Mouse (Mus musculus): ENCODE measurements around the gene Kdm5a. TPM values are rescaled to one million over a fixed set of nuclear protein-coding genes. Genes with fewer than 3 reads are reported as not detected.

Gene Kdm5a
- total and polyA plus RNA-seq, 3 experiments: 32.3 to 137 (median 87.3) TPM

DNA sequence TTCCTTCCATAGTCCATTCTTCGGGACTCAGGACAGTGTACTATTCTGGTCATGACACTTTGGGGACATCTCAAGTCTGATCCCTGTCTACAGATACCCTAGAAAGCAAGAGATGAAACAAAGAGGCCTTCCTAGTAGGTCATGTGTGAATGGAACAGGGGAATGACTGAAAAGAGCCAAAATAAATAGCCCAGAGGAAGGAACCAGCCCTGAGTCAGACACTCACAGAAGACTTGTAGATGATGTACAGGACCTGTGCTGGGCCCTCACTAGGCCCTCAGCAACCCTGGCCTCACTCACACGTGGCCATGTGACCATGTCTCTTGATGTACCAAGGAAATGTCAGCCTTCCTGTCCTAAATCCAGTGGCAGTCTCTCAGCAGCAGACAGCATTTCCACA, 125.5 kb downstream of the Kdm5a start:
- no peak for DNase-seq (ENCODE audit: low spot score)

DNA sequence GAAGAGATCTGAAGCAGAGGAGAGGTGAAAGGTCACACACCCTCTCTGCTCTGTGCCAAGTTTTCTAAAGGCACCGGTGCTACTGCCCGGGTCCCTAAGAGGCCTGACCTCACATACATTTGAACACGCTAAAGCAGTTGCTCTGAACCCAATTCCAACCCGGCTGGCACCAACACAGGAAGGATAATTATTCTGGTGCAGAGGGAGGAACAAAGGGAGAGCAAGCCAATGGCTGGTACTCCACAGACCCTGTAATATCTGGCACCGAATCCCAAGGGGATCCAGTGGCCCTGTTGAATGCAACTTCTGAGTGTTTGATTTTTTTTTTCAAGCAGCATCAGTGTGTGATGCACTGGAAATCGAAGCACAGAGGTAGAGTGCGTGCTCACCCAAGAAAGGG, 127.1 kb downstream of the Kdm5a start:
- peaks cover 3% of the 10 kb centered on the region for H3K4me1 ChIP-seq (ENCODE audit: insufficient read depth, low read depth, low read length)
- no peak for DNase-seq (ENCODE audit: low spot score)

More for the DNA sequence above, 125.5 kb downstream of the Kdm5a start:
- Histone ChIP-seq H3K4me1 (ENCODE audit: insufficient read depth, low read depth, low read length) (peaks cover 11% of the 10 kb centered on the region), H3K27me3 (ENCODE audit: insufficient read depth, low read length) (peaks cover 33% of the 10 kb centered on the region), H3K36me3 (replicated peaks) (peaks cover 3% of the 10 kb centered on the region), H3K4me3 (ENCODE audit: low read depth, low read length) (no peak overlapping the region), H3K9me3 (replicated peaks) (peaks cover 17% of the 10 kb centered on the region)
- TF ChIP-seq POLR2AphosphoS5 (IDR thresholded peaks at IDR 0.05; ENCODE audit: insufficient replicate concordance, low read depth, low read length) (no peak), CTCF (IDR thresholded peaks at IDR 0.05; ENCODE audit: low read depth, low read length) (no peak), GATA2 (IDR thresholded peaks at IDR 0.05; ENCODE audit: borderline replicate concordance, low read depth, low read length) (no peak), TAL1 (conservative IDR thresholded peaks at IDR 0.05; ENCODE audit: low read depth, low read length) (no peak), GATA1 (IDR thresholded peaks at IDR 0.05; ENCODE audit: borderline replicate concordance, low read length) (no peak)
- no peak for ATAC-seq (ENCODE audit: extremely low read depth, insufficient number of reproducible peaks, low FRiP score, poor library complexity, severe bottlenecking)

DNA sequence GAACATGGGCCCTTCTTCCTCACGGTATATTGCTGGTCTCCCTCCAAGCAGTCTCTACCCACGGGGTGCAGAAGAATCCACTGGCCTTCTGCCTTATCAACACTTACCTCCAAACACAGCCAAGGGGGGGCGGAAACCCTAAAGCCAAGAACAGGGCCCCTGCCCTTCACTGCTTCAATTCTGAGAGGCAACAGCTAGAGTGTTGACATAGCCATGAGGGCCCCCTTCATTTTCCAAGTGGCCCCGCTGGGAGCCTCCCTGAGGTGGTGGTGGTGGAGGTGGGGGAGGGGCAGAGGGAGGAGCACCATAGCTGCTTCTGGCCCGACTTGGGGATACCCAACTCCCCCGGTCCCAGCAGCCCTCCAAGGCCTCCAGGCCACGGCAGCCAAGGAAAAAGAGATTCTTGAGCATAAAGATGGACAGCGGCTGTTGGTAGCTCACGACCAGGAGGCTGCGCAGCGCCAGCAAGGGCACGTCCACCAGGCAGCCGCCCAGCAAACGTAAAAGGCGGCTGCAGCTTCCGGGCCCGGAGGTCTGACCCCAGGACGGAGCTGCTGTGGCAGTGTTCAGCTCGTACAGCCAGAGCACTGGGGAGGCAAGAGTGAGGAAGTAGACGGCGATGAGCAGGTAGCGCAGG, 128.1 kb downstream of the Kdm5a start:
- Histone ChIP-seq H3K36me3 (replicated peaks) (no peaks in the 10 kb centered on the region), H3K4me1 (ENCODE audit: insufficient read depth, low read depth, low read length) (peaks cover 2% of the 10 kb centered on the region), H3K4me3 (ENCODE audit: low read depth, low read length) (peak overlapping the region; percentile 13; the same call in 1 of the 2 replicates), H3K9me3 (replicated peaks) (peaks cover 17% of the 10 kb centered on the region), H3K27me3 (ENCODE audit: insufficient read depth, low read length) (peaks cover 50% of the 10 kb centered on the region)
- ATAC-seq (ENCODE audit: extremely low read depth, insufficient number of reproducible peaks, low FRiP score, poor library complexity, severe bottlenecking) (no peak), DNase-seq (ENCODE audit: low spot score) (no peak)
- TF ChIP-seq CTCF (IDR thresholded peaks at IDR 0.05; ENCODE audit: low read depth, low read length) (no peak), GATA2 (IDR thresholded peaks at IDR 0.05; ENCODE audit: borderline replicate concordance, low read depth, low read length) (no peak), POLR2AphosphoS5 (IDR thresholded peaks at IDR 0.05; ENCODE audit: insufficient replicate concordance, low read depth, low read length) (no peak), TAL1 (conservative IDR thresholded peaks at IDR 0.05; ENCODE audit: low read depth, low read length) (no peak), GATA1 (IDR thresholded peaks at IDR 0.05; ENCODE audit: borderline replicate concordance, low read length) (no peak)

More for the DNA sequence above, 127.1 kb downstream of the Kdm5a start:
- H3K9me3 ChIP-seq (replicated peaks): peaks cover 17% of the 10 kb centered on the region
- no peak overlapping the region for H3K4me3 ChIP-seq (ENCODE audit: low read depth, low read length)
- H3K36me3 ChIP-seq (replicated peaks): no peaks in the 10 kb centered on the region
- TF ChIP-seq CTCF (IDR thresholded peaks at IDR 0.05; ENCODE audit: low read depth, low read length) (no peak), GATA1 (IDR thresholded peaks at IDR 0.05; ENCODE audit: borderline replicate concordance, low read length) (no peak), GATA2 (IDR thresholded peaks at IDR 0.05; ENCODE audit: borderline replicate concordance, low read depth, low read length) (no peak), POLR2AphosphoS5 (IDR thresholded peaks at IDR 0.05; ENCODE audit: insufficient replicate concordance, low read depth, low read length) (no peak), TAL1 (conservative IDR thresholded peaks at IDR 0.05; ENCODE audit: low read depth, low read length) (no peak)
- no peak for ATAC-seq (ENCODE audit: extremely low read depth, insufficient number of reproducible peaks, low FRiP score, poor library complexity, severe bottlenecking)
- H3K27me3 ChIP-seq (ENCODE audit: insufficient read depth, low read length): peaks cover 42% of the 10 kb centered on the region

DNA sequence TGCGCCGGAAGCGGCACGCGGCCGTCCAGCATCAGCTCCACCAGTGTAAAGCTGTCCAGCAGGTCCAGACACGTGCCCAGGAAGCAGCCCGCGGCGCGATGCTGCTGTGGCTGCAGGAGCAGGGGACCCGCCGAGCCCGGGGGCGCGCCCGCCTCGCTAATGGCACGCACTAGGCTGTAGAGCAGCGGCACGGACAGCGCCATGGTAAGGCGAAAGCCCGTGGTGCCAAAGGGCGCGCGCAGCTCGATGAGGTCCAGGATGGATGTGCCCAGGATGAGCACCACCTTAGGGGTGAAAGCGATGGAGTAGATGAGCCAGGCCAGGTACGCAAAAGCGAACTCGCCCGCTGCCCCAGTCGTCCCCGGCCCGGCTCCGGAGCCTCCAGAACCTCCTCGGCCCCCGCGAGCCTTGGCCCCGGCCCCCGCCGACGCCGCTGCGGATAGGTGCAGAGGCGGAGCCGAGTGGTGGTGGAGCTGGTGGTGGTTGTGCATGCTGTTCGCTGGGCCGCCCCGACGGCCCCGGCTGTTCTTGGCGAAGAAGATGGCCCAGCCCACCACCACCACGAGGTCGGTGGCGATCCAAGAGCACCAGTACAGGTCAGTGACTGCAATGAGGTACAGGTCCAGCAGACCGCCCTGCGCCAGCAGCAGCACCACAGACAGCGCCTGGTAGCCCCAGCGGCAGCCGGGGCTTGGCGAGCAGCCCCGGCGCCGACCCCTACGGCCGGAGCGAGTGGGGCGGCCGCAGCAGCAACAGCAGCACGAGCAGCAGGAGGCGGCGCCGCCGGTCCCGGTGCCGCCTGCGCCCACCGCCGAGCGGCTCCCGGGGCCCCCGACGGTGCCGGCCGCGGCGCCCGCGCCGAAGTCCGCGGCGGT, 128.8 kb downstream of the Kdm5a start:
- Histone ChIP-seq H3K4me3 (ENCODE audit: low read depth, low read length) (peak overlapping the region; percentile 13; the same call in 1 of the 2 replicates), H3K36me3 (replicated peaks) (no peaks in the 10 kb centered on the region), H3K9me3 (replicated peaks) (peaks cover 17% of the 10 kb centered on the region), H3K27me3 (ENCODE audit: insufficient read depth, low read length) (peaks cover 50% of the 10 kb centered on the region), H3K4me1 (ENCODE audit: insufficient read depth, low read depth, low read length) (no peaks in the 10 kb centered on the region; the same call in 1 of the 2 replicates)
- DNase-seq (ENCODE audit: low spot score) (no peak), ATAC-seq (ENCODE audit: extremely low read depth, insufficient number of reproducible peaks, low FRiP score, poor library complexity, severe bottlenecking) (no peak)
- TF ChIP-seq GATA2 (IDR thresholded peaks at IDR 0.05; ENCODE audit: borderline replicate concordance, low read depth, low read length): no peak
- TF ChIP-seq TAL1 (conservative IDR thresholded peaks at IDR 0.05; ENCODE audit: low read depth, low read length): no peak
- TF ChIP-seq GATA1 (IDR thresholded peaks at IDR 0.05; ENCODE audit: borderline replicate concordance, low read length): no peak
- no peak for TF ChIP-seq CTCF (IDR thresholded peaks at IDR 0.05; ENCODE audit: low read depth, low read length)
- no peak for TF ChIP-seq POLR2AphosphoS5 (IDR thresholded peaks at IDR 0.05; ENCODE audit: insufficient replicate concordance, low read depth, low read length)

DNA sequence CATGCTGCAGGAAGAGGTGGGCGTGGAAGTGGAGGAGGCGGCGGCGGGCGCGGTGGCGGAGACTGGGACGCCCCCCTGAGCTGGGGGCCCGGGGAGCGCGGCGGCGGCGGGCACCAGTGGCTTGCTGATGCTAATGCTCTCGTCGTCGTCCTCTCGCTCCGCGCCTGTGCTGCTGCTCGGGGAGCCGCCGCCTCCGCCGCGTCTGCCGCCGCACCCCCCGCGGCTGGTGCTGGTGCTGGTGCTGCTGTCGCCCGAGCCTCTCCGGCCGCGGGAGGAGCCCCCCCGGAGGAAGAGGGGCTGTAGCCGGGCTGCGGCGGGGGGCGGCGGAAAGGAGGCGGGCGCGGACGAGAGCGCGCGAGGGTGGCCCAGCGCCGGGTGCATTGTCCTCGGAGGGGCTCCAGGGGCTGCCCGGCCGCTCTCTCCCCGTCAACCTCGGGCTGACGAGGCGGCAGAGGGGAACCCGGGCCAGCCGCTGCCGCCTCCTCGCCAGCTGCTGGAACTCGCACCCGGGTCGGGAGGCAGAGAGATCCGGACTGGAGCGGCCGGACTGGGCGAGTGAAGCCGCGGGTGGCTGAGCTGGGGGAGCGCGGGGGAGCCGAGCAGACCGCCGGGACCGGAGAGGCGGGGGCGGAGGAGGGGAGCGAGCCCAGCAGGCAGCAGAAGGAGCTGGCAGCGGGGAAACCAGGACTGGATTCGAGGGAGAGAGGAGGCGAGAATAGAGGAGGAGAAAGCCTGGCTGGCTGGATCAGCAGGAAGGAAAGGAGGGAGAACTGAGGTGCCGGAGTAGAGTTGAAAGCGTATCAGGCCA, 129.7 kb downstream of the Kdm5a start, which contains the start of gene Tmem121b:
Gene Tmem121b (minus strand): TSS at position 434 of the 808 bp plus-strand sequence.
- Histone ChIP-seq H3K36me3 (replicated peaks) (no peaks in the 10 kb centered on the region), H3K4me1 (ENCODE audit: insufficient read depth, low read depth, low read length) (no peaks in the 10 kb centered on the region; the same call in 1 of the 2 replicates), H3K27me3 (ENCODE audit: insufficient read depth, low read length) (peaks cover 58% of the 10 kb centered on the region), H3K4me3 (ENCODE audit: low read depth, low read length) (no peak within 1 kb of the TSS; the same call in 1 of the 2 replicates), H3K9me3 (replicated peaks) (peaks cover 17% of the 10 kb centered on the region)
- DNase-seq (ENCODE audit: low spot score): no peak
- ATAC-seq (ENCODE audit: extremely low read depth, insufficient number of reproducible peaks, low FRiP score, poor library complexity, severe bottlenecking): no peak
- TF ChIP-seq GATA1 (IDR thresholded peaks at IDR 0.05; ENCODE audit: borderline replicate concordance, low read length) (no peak), TAL1 (conservative IDR thresholded peaks at IDR 0.05; ENCODE audit: low read depth, low read length) (no peak), GATA2 (IDR thresholded peaks at IDR 0.05; ENCODE audit: borderline replicate concordance, low read depth, low read length) (no peak), POLR2AphosphoS5 (IDR thresholded peaks at IDR 0.05; ENCODE audit: insufficient replicate concordance, low read depth, low read length) (no peak), CTCF (IDR thresholded peaks at IDR 0.05; ENCODE audit: low read depth, low read length) (no peak)

Other genes starting within 250 kb of the Kdm5a start
- gene D330020A13Rik, start 69.8 kb upstream of the Kdm5a start, total RNA-seq (2014; fragmentation: Nextera tagmentation): not detected in 2 replicates
- gene D330020A13Rik, start 69.8 kb upstream of the Kdm5a start, total RNA-seq (2017): not detected in 2 replicates
- gene D330020A13Rik, start 69.8 kb upstream of the Kdm5a start, polyA plus RNA-seq (2012): not detected in 2 replicates
- not detected in 2 replicates for gene B4galnt3, start 69.6 kb upstream of the Kdm5a start, total RNA-seq (2014; fragmentation: Nextera tagmentation)
- not detected in 2 replicates for gene B4galnt3, start 69.6 kb upstream of the Kdm5a start, total RNA-seq (2017)
- gene B4galnt3, start 69.6 kb upstream of the Kdm5a start, polyA plus RNA-seq (2012): not detected in 2 replicates
- 33.6 and 35.6 TPM in 2 replicates for gene Ccdc77, start 250 bp downstream of the Kdm5a start, total RNA-seq (2014; fragmentation: Nextera tagmentation)
- 31.9 and 34.1 TPM in 2 replicates for gene Ccdc77, start 250 bp downstream of the Kdm5a start, total RNA-seq (2017)
- 2.7 and 3.4 TPM in 2 replicates for gene Ccdc77, start 250 bp downstream of the Kdm5a start, polyA plus RNA-seq (2012)
- gene Il17ra, start 99.1 kb downstream of the Kdm5a start, total RNA-seq (2014; fragmentation: Nextera tagmentation): 4.4 and 7.1 TPM in 2 replicates
- gene Il17ra, start 99.1 kb downstream of the Kdm5a start, total RNA-seq (2017): 6.0 and 6.3 TPM in 2 replicates
- gene Il17ra, start 99.1 kb downstream of the Kdm5a start, polyA plus RNA-seq (2012): 10.3 and 10.7 TPM in 2 replicates
- gene Tmem121b, start 129.7 kb downstream of the Kdm5a start, total RNA-seq (2014; fragmentation: Nextera tagmentation): not detected in 2 replicates
- 0.05 and 0.06 TPM in 2 replicates for gene Tmem121b, start 129.7 kb downstream of the Kdm5a start, total RNA-seq (2017)
- gene Tmem121b, start 129.7 kb downstream of the Kdm5a start, polyA plus RNA-seq (2012): not detected in 2 replicates
- 10.0 and 11.9 TPM in 2 replicates for gene Hdhd5, start 167.2 kb downstream of the Kdm5a start, total RNA-seq (2014; fragmentation: Nextera tagmentation)
- 12.8 and 15.5 TPM in 2 replicates for gene Hdhd5, start 167.2 kb downstream of the Kdm5a start, total RNA-seq (2017)
- gene Hdhd5, start 167.2 kb downstream of the Kdm5a start, polyA plus RNA-seq (2012): 10.2 and 10.5 TPM in 2 replicates

Data from G1E (cell line).